Mouse (Mus musculus) gastrocnemius, postnatal 10 days (tissue): ENCODE measurements at regions not wholly inside any gene's neighbourhood (a gene's known extent, or its start where the extent isn't known, plus 50 kb on each side); places are given as distances from the start of the nearest gene placed in this dataset.

Experiments
- DNase-seq: peaks from one replicate; pipeline ENCODE4 v3.0.0; 2021; ENCODE audit warnings: mixed read lengths

DNA sequence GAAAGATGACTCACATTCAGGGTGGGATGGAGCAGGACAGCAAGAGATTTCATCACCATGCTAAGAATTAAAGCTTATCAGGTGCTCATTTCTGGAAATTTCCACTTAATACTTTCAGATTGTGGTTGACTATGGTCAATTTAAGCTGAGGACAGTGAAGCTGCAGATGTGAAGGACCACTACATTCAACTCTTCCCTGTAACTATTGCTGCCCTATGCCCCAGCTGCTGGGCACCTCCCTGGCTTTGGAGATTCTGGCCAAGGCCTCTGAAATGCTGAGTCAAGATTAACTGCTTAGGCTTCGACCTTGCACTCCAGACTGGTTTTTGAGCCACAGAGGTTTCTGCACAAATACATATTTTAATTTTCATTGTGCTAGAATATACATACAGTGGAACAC, 140.4 kb upstream of the Grik3 start:
- no peak for DNase-seq

DNA sequence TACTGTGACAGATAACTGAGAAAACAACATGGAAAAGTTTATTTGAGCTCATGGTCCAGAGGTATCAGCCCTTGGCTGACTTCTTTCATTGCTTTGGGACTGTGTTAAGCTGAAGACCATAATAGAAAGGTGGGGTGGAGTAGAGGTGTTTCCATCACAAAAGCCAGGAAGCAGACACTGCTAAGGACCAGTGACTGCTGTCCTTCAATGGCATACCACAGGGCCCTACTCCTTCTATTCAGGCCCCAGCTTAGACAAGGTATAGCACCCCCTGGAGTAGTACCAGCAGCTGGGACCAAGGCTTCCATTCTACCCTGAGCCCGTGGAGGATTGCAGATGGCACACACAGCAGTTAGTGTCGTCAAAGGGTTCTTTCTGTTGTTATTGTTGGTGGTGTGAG, 151.4 kb upstream of the Grik3 start:
- DNase-seq: no peak

DNA sequence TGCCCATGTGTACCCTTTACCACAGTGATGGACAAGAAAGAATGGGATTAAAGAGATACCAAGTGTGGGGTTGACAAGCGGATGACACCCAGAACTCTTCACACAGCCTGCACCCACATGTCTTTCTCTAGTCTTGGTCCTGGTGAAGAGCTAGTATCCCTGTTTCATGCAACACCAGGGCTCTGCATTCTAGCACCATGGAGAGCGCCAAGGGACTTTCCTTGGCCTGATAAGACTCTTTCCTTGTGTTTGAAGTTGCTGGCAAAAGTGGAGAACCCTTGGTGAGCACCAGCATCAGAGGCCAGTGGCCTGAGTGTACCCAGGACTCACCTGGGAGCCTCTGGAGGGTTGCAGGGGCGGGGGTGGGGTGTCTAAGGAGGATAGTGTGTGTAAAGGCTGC, 161.7 kb upstream of the Grik3 start:
- no peak for DNase-seq

DNA sequence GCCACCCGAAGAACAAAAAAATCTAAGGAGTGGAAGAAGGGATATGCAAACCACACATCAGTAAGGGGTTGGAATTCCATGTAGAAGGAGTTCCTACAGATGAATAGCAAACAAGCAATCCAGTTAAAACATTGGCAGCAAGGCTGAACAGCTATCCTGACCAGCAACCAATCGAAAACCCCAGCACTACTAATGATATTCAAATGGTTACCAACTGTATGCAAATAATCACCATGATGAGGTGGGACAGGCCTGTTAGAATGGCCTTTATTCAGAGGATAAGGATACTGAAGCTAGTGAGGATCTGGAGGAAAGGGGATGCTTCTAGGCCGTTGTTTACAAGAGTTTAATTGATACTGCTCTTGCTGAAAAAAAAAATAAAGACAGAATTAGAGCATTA, 166.0 kb upstream of the Grik3 start:
- no peak for DNase-seq

DNA sequence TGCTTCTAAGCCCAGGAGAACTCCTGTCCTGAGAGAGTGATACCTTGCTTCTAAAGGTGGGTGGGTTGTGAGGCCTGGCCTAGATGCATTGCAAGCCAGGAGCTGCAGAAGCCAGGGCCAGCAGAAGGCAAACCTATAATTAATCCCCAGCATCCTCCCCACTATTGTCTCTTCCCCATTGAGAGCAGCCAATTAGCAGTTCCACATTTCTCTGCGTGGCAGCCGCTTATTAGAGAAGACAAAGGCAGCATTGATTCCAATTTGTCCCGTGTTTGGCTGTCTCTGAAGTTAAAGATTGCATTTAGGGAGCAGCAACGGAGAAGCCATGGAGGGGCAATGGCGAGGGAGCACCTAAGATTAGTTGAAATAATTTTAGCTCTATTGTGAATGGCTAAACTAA, 171.2 kb upstream of the Grik3 start:
- DNase-seq: no peak

DNA sequence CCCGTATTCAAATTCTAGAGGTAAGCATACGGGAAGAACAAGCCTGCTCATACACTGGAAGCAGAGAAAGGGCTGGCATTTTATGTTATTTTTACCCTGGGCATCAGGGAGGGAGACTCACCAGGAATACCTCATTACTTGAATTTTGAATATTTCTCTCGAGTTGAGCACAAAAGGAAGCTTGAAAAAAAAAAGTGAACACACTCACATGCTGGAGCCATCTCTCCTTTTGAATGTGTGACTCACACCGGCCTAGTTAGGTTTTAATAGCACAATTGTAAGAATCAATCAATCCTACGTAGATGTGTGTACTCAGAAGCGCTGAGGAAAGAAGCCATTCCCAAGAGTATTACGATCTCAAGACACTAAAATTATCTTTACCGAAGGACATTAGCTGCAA, 172.2 kb upstream of the Grik3 start:
- DNase-seq: no peak

DNA sequence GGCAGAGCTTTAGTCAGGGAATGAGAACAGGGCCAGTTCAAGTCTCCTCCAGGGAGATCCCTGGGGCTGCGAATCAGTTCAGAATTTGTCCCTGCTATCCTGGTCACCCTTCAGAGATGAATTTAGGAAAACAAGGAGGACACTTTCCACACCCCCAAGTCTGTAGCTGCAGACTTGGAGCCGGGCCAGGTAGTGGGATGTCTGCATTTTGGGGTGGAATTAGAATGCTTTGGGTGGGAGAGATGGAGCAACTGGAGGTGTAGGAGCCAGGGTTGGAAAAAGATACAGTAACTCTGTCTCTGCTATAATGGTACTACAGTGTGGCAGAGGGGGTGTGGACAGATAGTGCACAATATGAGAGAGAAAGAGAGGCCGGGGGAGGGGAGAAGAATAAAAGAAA, 173.6 kb upstream of the Grik3 start:
- DNase-seq: no peak

DNA sequence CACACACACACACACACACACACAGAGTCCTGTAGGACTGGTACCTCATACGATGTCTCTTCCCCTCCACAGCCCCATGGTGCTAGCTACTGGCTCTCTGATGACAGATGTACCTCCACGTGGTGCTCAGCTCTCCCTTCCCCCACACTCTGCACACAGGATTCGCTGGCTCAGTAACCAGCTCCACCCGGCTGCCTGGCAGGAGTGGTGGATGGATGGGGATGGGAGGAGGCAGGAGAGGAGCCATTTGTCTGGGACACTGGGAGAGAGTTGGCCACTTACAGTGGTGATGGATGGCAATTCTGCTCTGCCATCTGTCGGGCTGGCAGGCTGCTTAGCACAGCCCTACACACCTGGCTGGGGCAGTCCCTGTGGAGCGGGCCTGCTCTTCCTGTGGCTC, 174.7 kb upstream of the Grik3 start:
- no peak for DNase-seq

DNA sequence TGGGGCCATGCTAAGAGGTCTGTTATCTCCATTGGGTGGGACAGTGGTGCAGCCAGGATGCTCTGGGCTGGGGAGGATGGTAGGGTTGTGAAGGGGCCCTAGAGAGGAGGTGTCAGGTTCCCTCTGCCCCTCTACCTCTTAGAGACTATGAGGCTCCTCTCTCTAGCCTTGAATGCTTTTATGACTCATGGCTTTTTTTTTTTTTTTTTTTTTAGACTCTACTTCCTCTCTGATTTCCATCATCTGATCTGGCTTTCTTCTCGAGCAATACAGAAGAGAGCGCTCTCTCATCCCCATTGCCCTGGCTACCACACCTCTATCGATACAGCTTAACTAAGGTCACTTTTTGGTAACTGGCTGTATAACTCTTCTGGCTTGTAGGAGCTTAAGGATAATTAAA, 176.6 kb upstream of the Grik3 start:
- DNase-seq: no peak

DNA sequence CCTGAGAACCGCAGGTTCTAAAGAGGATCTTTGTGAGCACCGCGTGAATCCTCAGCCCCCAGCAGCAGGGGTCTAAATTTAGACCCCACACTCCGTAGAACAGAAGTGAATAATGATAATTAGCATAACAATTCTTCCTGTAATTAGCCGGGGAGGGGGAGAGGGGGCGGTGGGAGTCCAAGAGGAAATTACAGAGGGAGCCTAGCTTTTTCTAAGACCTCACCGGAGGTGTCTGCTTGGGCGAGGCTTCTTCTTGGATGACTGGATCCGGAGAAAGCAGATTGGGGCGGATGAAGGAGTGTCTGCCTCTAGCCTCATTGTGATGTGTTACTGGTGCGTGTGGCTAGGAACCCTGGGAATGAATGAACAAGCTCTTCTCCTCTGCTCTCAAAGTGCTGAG, 177.2 kb upstream of the Grik3 start:
- DNase-seq: no peak

DNA sequence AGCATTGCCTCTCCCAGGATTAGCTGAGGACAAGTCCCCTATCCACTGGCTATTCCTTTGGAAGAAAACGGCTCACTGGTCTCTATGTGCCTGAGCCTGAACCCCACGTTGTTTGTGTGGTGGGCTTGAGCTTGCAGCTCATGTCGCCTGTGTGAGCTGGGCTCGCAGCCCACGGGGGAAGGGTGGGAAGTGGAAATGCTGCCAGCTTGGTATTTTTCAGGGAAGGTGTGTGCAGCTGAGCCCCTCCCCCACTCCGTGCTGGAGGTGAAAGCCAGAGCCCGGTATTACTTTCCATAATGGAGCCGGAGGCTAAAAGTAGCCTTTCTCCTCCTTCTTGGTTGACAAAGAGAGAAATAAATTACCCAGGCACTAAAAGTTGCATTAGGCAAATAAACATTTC, 180.5 kb upstream of the Zc3h12a start:
- DNase-seq: no peak

DNA sequence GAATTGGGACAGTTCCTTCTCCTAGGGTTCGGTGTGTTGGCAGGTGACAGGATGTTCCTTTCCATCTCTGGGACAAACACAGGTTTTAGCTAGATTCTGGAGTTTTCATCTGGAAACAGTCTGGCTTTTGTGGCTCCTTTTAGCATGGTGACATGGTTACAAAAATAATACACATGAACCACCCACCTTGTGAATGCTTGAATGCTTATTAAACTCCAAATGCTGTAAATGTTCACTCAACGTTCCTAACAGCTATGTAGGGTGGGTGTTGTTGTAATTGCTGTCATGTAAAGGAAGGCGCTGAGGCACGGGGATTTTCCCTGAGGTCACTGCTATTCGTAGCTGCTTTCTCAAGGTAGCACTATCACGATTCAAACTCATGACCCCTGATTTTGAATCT, 178.1 kb upstream of the Zc3h12a start:
- no peak for DNase-seq

DNA sequence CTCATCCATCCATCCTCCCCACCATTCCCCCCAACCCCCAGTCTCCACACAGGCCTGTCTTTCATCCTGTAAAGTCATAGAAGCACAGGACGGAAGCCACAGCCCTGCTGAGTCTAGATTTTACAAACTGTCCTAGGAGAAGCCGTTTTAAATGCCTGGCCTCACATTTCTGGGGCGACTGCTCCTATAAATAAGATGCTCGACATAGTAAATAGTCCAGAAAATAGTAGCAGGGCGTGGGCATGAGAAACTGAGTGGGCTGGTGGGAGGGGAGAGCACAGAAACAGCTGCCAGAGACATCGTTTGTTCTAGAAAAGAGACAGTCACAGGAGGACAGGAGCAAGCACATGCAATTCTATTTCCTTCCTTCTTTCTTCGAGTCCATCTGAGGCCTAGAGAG, 175.0 kb upstream of the Zc3h12a start:
- no peak for DNase-seq

DNA sequence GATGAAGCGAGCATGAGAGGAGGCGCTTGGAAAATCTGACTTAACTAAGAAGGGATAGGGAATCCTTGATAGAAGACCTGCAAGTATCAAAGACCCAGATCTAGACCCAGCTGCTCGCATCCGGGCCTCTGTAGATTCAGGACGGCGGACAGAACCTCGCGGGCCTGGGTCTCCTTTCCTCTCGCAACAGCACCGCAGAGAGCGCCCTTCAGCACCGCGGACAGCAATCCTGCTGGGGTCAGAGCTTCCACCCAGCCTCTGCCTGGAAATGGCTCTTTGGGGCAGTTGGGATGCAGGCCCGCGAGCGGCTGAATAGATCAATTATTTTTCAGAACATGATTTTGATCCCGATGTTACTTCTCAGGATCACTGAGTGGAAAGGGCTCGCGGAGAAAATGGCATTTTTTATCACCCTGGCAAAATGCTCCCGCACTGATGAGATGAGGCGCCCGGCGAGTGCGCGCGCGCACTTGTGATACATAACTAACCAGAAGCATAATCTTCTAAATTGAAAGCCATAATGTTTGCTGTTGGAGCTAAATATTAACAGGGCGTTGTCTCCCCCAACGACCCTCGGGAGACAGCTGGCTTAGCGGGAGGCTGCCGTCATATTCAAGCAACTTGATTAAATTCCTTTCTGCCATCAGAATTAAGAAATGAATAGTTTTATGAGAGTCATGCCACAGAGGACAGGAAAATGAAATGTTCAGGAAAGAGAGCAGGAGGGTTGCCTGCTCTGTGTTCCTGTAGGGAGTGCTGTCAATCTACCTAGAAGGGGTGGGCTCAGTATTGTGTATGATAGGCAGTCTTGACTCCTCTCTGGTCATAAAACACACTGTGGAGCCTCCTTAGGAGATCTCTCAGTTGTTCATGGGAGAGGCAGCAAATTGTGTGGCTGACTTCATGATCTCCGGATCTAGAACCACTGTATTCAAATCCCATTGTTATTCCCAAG, 173.1 kb upstream of the Zc3h12a start:
- peak; percentile 79 for DNase-seq

DNA sequence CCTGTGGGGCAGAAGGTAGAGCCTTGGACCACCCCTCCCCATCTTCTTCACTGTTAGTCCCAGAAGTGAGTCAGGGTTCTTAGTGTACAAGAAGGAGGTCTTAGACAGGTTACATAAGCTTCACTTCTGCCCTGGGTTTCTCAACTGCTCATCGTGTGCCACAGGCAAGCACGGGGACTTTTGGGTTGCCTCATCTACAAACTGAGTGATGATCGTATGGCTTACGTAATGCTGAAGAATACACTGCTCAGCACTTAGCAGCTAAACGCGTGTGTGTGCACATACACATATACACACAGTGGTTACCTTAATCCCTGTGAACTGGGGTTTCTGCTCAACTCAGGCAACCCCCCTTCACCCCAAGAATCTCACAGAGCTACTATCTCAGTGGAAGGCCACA, 163.1 kb upstream of the Zc3h12a start:
- no peak for DNase-seq

DNA sequence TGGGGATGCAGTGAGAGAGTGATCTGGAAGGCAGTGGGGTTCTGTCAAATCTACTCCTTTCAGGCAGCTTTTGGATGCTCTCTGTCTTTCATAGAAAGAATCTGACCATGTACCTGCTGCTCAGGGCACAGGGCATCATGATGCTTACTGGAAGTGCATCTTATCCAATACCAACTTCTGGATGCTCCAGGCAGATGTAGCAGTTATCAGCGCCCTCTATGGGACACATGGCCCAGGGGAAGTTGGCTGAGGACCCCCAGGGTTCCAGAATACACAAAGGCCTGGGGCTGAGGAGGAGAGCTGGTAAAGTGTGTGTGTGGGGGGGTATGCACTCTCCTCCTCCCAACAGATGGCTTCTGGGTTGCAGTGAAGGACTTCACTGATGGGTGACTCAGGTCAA, 162.1 kb upstream of the Zc3h12a start:
- no peak for DNase-seq

DNA sequence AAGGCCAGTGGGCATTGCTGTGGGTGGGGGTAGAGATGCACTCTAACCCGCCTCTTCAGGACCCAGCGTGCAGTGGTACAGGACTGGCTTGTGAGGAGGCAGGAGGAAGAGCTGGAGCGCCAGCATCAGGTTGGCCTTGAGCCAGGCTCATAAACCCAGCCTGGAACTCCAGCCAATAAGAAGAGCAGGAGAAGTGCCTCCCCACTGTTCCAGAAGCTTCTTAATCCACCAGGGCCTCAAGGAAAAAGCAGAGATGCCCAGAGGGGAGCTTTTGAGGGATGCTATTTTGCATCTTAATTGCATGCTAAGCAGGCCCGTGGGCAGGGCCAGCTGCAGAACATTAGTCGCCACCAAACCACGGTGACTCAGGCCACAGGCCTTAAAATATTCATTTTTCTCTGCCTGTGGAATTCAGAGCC, 161.4 kb upstream of the Zc3h12a start:
- no peak for DNase-seq

DNA sequence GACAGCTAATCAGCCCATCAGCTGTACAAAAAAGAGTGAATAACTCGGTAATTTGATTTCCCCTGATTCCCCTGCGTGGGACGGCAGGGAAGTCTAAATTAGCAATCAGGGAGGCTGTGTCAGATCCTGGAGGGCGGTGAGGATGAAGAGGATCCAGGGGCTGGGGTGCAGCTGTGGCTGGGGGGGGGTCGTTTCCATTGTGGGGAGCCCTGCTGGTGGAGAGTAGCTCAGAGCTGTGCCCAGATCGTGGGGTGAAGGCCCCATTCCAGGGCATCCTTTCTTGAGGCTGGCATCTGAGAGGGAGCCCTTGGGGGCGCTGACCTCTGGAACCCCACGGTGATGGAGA, 155.3 kb upstream of the Zc3h12a start:
- no peak for DNase-seq

DNA sequence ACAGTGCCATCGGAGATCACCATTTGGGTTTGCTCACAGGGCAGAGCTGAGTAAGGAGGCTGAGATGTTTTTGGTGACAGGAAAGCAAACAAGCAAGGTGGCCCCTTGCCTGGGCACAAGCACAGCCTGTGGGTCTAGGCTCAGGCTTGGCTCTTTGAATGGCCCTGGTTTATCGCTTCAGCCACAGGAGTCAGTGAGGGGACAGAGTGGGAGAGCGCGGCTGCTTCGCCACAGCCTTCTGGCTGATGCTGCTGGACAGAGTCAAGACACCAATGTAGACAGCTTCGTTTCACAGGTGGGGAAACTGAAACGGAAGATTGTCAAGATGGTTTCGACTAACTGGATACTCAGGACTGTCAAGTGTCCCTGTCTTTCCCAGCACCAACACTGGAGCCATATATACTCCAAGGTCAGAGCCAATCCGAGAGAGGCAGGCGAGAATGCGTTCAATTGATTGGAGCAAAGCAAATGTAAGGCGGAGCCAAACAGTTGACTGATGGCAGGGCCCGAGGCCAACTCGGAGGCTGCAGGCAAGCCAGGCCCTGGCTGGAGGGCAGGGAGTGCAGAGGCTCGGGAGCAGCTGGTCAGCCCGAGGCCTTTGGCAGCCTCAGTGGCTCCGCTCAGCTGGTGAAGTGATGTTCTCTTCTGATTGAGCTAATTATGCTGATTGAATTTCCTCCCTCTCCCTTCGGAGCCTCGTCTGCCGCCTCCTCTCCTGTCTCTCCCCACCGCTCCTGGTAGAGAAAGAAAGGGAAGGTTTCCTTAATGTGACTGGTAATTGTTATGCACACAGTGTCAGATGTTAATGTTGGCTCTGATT, 154.7 kb upstream of the Zc3h12a start:
- peak; percentile 72 for DNase-seq

DNA sequence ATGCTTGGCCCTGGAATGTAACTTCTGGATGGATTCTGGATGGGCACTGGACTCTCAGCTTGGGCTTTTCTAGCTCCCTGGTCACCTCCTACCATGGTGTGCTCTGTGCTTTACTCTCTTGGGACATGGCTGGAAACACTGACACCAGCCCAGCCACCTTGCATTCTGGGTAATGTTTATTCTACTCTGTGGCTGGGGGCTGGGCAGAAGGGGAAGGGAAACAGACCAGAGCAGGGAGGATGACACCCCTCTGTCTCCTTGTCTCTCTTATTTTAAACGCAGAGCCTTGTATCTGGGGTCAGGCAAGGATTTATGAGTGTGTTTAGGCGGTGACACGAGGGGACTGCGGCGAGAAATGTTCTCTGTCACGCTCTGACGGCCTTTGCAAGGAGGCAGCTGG, 151.5 kb upstream of the Zc3h12a start:
- DNase-seq: no peak

DNA sequence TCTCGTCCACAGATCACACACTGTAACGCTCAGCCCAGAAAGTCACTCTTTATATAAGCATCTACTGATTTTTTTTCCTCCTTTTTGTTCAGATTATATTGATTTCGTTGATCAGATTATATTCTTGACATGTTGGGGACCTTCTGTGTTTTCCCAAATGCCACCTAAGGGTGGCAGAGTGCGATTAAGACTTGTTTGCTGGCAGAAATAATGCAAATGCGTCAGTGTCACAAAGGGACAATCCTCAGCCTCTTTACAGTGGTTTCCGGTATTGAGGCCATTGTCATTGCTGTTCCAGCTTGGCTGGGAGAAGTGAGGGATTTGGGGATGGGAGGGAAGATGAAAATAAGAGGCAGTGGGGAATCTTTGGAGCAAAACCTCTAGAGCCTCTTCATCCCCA, 149.2 kb upstream of the Zc3h12a start:
- no peak for DNase-seq

DNA sequence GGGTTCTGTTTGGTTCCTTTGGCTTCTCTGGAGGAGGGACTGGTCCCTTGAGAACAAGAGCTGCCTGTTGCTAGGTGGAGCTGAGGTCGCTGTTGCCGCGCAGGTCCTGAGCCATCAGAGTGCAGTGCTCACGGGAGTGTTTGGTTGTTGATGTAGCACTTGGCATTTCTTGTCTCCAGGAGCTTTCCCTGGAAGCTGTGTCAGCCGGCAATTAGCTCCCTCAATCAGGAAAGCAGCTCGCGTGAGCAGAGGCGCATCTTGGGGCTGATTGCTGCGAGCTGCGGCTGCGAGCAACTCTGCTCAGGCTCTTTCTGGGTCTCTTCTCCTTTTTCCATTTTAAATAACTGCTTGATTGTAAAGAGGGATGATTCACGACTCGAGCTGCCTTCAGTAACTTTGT, 147.6 kb upstream of the Zc3h12a start:
- no peak for DNase-seq

DNA sequence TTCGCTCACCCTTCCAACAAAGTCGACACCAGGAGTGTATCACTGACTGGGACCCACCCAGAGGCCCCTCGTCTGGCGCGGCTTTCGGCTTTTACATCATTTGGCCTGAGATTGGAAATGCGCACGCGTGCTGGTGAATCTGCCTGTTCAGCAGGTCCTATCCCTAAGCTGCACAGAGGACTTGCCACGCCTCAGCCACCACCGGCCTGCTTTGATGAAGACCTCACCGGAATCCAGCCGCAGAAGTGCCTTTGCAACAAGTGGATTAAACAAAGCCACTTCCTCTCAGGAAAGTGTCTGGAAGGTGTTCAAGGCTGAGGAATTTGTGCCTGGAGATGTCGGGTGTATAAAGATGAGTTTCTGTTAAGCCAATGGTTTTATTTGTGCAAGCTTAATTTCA, 143.3 kb upstream of the Zc3h12a start:
- no peak for DNase-seq

DNA sequence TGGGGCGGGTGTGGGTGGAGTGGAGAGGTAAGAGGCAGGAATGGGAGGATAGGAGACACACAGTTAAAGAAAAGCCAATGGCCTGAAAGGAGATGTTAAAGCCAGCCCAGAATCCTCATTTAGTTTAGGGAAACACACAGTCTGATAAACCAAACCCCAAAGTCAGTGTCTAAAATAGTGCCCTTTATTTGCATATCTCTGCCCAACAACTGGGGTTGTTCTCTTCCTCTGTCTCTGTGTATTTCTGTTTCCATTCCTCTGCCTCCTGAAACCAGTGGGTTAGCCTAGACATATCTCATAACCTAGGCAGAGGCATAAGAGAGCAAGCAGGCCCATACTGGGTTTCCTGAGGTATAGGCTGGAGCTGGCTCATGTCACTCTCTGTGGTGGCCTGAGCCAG, 138.6 kb upstream of the Zc3h12a start:
- no peak for DNase-seq
